Mouse (Mus musculus) midbrain, embryonic 11.5 days (tissue): ENCODE measurements around the gene Rex1bd. TPM values are rescaled to one million over a fixed set of nuclear protein-coding genes. Genes with fewer than 3 reads are reported as not detected.
A peak's percentile ranks its signal among the peaks of the same experiment; 100 is the strongest.

Source experiments
- ATAC-seq: fragments of 200-750 bp; cut with Nextera tagmentation; 2 replicates; pipeline ENCODE4 v1.8.0; 2017; ENCODE audit warnings: moderate TSS enrichment, moderate library complexity; ENCODE audit not compliant: low FRiP score
- DNase-seq: peaks from one replicate; pipeline ENCODE4 v3.0.0; 2015; ENCODE audit warnings: low spot score; ENCODE audit errors: missing footprints
- H3K27ac ChIP-seq: fragments of 300-500 bp; sonication (generic); 2 replicates; pipeline ENCODE4 v1.5.1; 2014; ENCODE audit warnings: low read depth, low read length
- H3K27me3 ChIP-seq: fragments of 300-500 bp; sonication (generic); 2 replicates; pipeline ENCODE4 v1.6.1; 2014; ENCODE audit warnings: mild to moderate bottlenecking, low read length, moderate library complexity, mixed read lengths; ENCODE audit not compliant: control insufficient read depth, insufficient read depth
- H3K36me3 ChIP-seq: fragments of 300-500 bp; sonication (generic); 2 replicates; pipeline ENCODE4 v1.6.1; 2014; ENCODE audit warnings: mild to moderate bottlenecking, low read length, moderate library complexity, mixed read lengths; ENCODE audit not compliant: control insufficient read depth, insufficient read depth
- H3K4me1 ChIP-seq: fragments of 300-500 bp; sonication (generic); 2 replicates; pipeline ENCODE4 v1.6.1; 2014; ENCODE audit warnings: low read length; ENCODE audit not compliant: control insufficient read depth, insufficient read depth
- H3K4me2 ChIP-seq: fragments of 300-500 bp; sonication (generic); 2 replicates; pipeline ENCODE4 v1.6.1; 2014; ENCODE audit warnings: mild to moderate bottlenecking, moderate library complexity
- H3K4me3 ChIP-seq: fragments of 300-500 bp; sonication (generic); 2 replicates; pipeline ENCODE4 v1.5.1; 2014; ENCODE audit warnings: low read depth, low read length
- H3K9ac ChIP-seq: fragments of 300-500 bp; sonication (generic); 2 replicates; pipeline ENCODE4 v1.6.1; 2014; ENCODE audit warnings: low read length
- H3K9me3 ChIP-seq: fragments of 300-500 bp; sonication (generic); 2 replicates; pipeline ENCODE4 v1.6.1; 2016; ENCODE audit warnings: low read length; ENCODE audit not compliant: control insufficient read depth
- WGBS: fragments of 180-500 bp; shearing (Covaris S2); extraction: QIAGEN DNeasy Blood & Tissue Kit; methylation state at CpG from one replicate; pipeline ENCODE4 v1.1.7; 2014; 5-methylcytosine and 5-hydroxymethylcytosine counted together
- polyA plus RNA-seq: library from polyadenylated mRNA; unstranded; fragments of >200 nt; fragmentation: Nextera tagmentation; extraction: Ambion mirVana; gene quantifications from 2 replicates; pipeline ENCODE4 v1.2.1, GENCODE M21; 2014

Rex1bd gene
- polyA plus RNA-seq, 1 experiment from 2014 or later: 129 TPM

GRCm38 (mm10) chr8:70490880-70491495 is 15.6 kb downstream of the Rex1bd start:
- H3K27ac ChIP-seq: no peak overlapping the region
- no peak overlapping the region for H3K4me2 ChIP-seq
- no peaks in the 10 kb centered on the region for H3K9me3 ChIP-seq
- H3K36me3 ChIP-seq: no peaks in the 10 kb centered on the region
- H3K9ac ChIP-seq: no peak overlapping the region
- no peak overlapping the region for H3K4me3 ChIP-seq
- H3K27me3 ChIP-seq: peaks cover 98% of the 10 kb centered on the region
- no peak for ATAC-seq
- DNase-seq: peak; percentile 93
- H3K4me1 ChIP-seq: peaks cover 36% of the 10 kb centered on the region
- 1% methylated on average over 20 of the region's 20 CpGs for WGBS

- H3K4me2 ChIP-seq: peak overlapping the region; percentile 35; the same call in 1 of the 2 replicates
- peak; percentile 92 for DNase-seq
- no peak overlapping the region for H3K9ac ChIP-seq
- peaks cover 36% of the 10 kb centered on the region for H3K4me1 ChIP-seq
- H3K36me3 ChIP-seq: no peaks in the 10 kb centered on the region
- WGBS: 4% methylated on average over 10 of the region's 10 CpGs
- H3K9me3 ChIP-seq: no peaks in the 10 kb centered on the region
- no peak overlapping the region; the same call in 1 of the 2 replicates for H3K4me3 ChIP-seq
- H3K27ac ChIP-seq: no peak overlapping the region
- peaks cover 97% of the 10 kb centered on the region for H3K27me3 ChIP-seq
- no peak for ATAC-seq
Observed at GRCm38 (mm10) chr8:70490061-70490879, 16.3 kb downstream of the Rex1bd start.

GRCm38 (mm10) chr8:70489576-70489975 is 17.0 kb downstream of the Rex1bd start:
- H3K4me2 ChIP-seq: peak overlapping the region; percentile 35
- H3K4me1 ChIP-seq: peaks cover 35% of the 10 kb centered on the region
- under 1% methylated on average over 34 of the region's 41 CpGs for WGBS
- ATAC-seq (no peak), DNase-seq (no peak)
- peak overlapping the region; percentile 18 for H3K4me3 ChIP-seq
- H3K36me3 ChIP-seq: no peaks in the 10 kb centered on the region
- H3K27me3 ChIP-seq: peaks cover 95% of the 10 kb centered on the region
- H3K9me3 ChIP-seq: no peaks in the 10 kb centered on the region
- no peak overlapping the region for H3K9ac ChIP-seq
- no peak overlapping the region for H3K27ac ChIP-seq

- WGBS: 5% methylated on average over 14 of the region's 14 CpGs
- ATAC-seq: no peak
- H3K36me3 ChIP-seq: no peaks in the 10 kb centered on the region
- H3K4me1 ChIP-seq: peaks cover 33% of the 10 kb centered on the region
- no peak overlapping the region for H3K27ac ChIP-seq
- H3K27me3 ChIP-seq: peaks cover 90% of the 10 kb centered on the region
- H3K4me3 ChIP-seq: peak overlapping the region; percentile 18; the same call in 1 of the 2 replicates
- peak overlapping the region; percentile 35 for H3K4me2 ChIP-seq
- H3K9me3 ChIP-seq: no peaks in the 10 kb centered on the region
- peak; percentile 91 for DNase-seq
- H3K9ac ChIP-seq: no peak overlapping the region
Observed at GRCm38 (mm10) chr8:70488931-70489470, 17.6 kb downstream of the Rex1bd start.

DNA sequence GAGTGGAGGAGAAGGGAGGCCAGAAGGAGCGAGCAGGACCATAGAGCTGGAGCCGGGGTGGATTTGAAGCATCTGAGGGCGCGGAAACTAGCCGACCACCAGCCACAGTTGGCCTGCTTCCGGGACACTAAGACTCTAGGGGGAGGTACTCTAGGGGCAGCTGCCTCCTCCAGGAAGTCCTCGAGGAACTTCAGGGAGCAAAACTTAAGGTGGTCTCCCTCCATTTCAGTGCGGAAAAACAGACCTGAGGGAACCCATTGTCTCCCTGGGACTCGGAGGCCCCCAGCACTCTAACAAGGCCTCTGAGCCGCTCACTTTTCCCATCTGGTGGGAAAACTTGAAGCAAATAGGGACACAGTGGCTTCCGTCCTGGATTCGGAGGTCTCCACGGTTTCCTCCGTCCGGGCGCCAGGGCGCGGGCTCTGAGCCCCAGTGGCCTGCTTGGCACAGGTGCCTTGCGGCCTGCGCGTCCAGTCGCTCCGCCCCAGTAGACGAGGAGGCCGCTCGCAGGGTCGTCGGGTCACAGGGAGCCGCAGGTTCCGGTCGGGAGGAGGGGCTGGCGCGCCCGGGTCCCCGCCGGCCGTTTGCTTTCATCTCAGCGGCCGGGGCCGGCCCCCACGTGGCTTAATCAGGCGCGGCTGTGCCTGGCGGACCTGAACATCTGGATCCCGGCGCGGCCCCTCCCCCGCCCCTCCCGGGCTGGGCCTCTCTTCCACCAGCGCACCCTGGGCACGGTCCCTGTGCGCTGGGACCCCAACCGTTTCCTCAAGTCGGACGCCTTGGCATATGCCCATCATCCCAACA is 18.4 kb downstream of the Rex1bd start:
- peak; percentile 31; the same call in 1 of the 2 replicates for ATAC-seq
- WGBS: under 1% methylated on average over 55 of the region's 55 CpGs
- Histone ChIP-seq H3K4me3 (peak overlapping the region; percentile 27), H3K4me2 (peak overlapping the region; percentile 42), H3K9me3 (no peaks in the 10 kb centered on the region), H3K27ac (no peak overlapping the region), H3K9ac (0 out of 2 replicates have a peak overlapping the region, but pooled peaks have one; percentile 2), H3K4me1 (peaks cover 27% of the 10 kb centered on the region), H3K36me3 (no peaks in the 10 kb centered on the region), H3K27me3 (peaks cover 84% of the 10 kb centered on the region)
- DNase-seq: peak; percentile 92

DNA sequence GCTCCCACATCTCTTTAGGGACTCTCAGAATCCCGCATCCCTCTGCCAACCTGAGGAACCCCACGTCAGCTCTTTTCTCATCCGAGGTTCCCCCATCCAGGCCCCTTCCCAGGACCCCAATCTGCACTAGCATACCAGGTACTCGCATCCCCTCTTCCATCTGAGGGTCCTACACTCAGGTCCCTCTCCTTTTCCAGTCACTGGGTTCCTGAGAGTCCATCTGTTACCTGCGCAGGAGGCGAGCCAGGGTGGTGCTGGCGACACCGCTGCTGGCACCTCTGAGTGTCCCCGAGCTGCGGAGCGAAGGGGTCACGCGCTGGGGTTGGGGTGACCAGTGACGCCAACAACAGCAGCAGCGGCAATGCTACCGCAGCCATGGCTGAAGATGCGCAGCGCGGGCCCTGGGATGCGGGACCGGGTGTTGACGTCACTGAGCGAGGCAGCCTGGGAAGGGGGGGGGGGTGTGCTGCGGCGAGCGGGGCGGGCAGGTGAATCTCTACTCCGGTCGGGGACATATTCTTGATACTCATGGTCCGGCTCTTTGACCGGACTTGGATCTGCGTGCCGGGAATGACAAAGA is 19.5 kb downstream of the Rex1bd start, which contains the start of gene Tmem59l:
Gene Tmem59l, minus strand, starts transcription at position 418 of the 580 bp plus-strand sequence.
- DNase-seq (peak; percentile 91), ATAC-seq (peak; percentile 41; the same call in 1 of the 2 replicates)
- H3K9me3 ChIP-seq: no peaks in the 10 kb centered on the region
- H3K4me1 ChIP-seq: peaks cover 22% of the 10 kb centered on the region
- WGBS: 3% methylated on average over 32 of the region's 33 CpGs
- peaks cover 72% of the 10 kb centered on the region for H3K27me3 ChIP-seq
- H3K9ac ChIP-seq: peak within 1 kb of the TSS; percentile 41
- H3K4me2 ChIP-seq: peak within 1 kb of the TSS; percentile 49
- peak within 1 kb of the TSS; percentile 27 for H3K4me3 ChIP-seq
- no peaks in the 10 kb centered on the region for H3K36me3 ChIP-seq
- no peak within 1 kb of the TSS for H3K27ac ChIP-seq

DNA sequence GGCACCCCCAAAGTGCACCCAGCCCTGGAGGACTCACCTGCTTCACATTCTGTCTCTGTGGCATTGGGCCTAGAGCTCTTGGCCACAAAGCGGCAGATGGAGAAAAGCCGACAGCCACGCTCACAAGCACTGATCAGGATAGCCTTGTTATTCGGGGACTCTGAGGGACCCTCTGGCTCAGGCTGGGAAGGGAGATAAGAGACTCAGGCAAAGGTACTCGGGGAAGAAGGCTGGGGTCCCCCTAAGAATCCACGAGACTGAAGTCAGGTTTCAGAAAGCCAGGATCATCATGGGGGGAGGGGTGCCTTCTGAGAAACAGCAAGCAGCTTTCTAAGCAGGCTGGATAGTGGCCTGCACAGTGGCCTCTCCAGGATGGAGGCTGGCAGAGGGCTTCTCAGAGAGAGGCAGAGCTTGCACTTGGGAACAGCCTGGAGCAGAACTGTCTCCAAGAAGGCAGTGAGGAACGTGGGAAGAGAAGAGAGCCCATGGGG is 20.3 kb downstream of the Rex1bd start:
- Histone ChIP-seq H3K4me3 (no peak overlapping the region), H3K27ac (no peak overlapping the region), H3K9ac (no peak overlapping the region), H3K9me3 (no peaks in the 10 kb centered on the region), H3K4me1 (peaks cover 22% of the 10 kb centered on the region), H3K27me3 (peaks cover 64% of the 10 kb centered on the region), H3K4me2 (no peak overlapping the region), H3K36me3 (no peaks in the 10 kb centered on the region)
- 52% methylated on average over 7 of the region's 7 CpGs for WGBS
- ATAC-seq (no peak), DNase-seq (peak; percentile 85)

DNA sequence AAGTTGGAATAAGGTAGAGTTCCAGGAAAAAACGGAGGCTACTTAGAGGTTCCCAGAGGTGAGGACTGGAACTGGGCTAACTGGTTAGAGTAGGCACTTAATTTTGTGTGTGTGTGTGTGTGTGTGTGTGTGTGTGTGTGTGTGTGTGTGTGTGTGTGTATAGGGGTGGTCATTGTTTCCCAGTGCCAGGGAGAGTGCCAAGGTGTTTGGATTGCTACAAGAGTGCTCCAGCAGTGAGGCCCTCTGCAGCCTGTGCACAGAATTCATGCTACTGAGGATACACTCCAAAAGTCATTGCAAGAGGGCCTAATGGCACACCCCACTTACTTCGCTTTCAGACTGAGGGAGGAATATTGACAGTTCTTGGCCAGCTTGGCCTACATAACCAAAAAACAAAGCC is 23.6 kb downstream of the Rex1bd start:
- WGBS: 56% methylated on average over 2 of the region's 2 CpGs
- DNase-seq (no peak), ATAC-seq (no peak)
- Histone ChIP-seq H3K4me1 (peaks cover 2% of the 10 kb centered on the region), H3K9ac (no peak overlapping the region), H3K9me3 (no peaks in the 10 kb centered on the region), H3K36me3 (no peaks in the 10 kb centered on the region), H3K4me3 (no peak overlapping the region), H3K27me3 (peaks cover 31% of the 10 kb centered on the region), H3K4me2 (no peak overlapping the region), H3K27ac (no peak overlapping the region)
